Mouse (Mus musculus) bone marrow macrophage, adult 2 months (primary cell): ENCODE data around the gene Asphd1.

ENCODE experiments used
- CTCF ChIP-seq: IDR thresholded peaks from 2 replicates; pipeline ENCODE4 v1.5.1; 2012; ENCODE audit warnings: low read depth, mild to moderate bottlenecking, low read length, moderate library complexity
- POLR2A ChIP-seq: IDR thresholded peaks from 2 replicates; pipeline ENCODE4 v1.6.1; 2012; ENCODE audit warnings: mild to moderate bottlenecking, low read depth, low read length, borderline replicate concordance

DNA sequence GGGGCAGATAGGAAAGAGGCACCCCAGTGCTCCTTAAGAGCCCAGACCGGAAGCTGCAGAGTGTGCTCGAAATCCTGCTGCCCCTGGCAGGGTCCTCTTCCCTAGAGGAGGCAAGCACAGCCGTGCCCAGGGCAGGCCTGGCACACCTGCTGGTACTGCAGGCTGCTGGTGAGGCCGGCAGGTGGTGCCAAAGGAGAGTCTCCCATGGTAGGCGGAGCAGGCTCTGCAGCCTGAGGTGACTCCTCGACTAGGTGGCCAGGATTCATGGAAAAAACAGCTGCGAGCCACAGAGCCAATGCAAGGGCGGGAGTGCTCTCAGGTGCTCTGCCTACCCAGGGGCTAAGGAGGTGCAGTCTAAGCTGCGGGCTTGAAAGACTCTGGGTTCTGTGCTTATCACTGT is 36.9 kb upstream of the Asphd1 start:
- TF ChIP-seq CTCF (no peak), POLR2A (no peak)
